ENCODE assay signal across 10 mouse cellular contexts in the genomic region with DNA sequence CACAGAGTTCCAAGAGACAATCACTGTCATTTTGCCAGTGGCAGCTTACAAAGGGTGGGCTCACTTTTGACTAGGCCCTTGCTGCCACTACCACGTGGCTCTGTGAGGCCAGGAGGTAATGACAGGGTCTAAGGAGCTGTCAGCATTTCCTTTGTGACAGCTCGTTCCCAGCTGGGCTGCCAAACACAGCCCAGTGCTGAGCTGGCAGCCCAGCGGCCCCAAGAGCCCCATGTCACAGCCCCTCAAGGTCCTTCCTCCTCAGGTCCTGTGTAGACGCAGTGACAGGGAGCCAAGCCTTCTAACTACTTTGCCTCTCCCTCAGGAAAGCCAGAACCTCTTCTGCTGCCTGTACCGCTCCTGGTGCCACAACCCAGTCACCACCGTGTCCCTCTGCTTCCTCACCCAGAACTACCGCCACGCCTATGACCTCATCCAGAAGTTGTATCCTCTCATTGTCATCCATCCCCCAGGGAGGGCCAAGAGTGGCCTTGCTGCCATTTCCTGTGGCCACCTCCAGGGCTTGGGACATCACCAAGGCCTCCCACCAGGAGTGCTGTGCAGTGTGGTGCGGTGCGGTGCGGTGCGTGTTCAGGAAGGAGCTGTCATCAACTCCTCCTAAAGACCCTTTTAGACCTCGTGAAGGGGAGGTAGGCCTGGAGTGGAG. TPM values are rescaled to one million over a fixed set of nuclear protein-coding genes. Genes with fewer than 3 reads are reported as not detected.
DNase-seq lines count a peak whose midpoint lies in the region; ATAC-seq and TF ChIP-seq lines count a peak whose summit lies in the region.
"Had no signal": no experiment of that assay in that cellular context is flagged by ENCODE, and none has a peak within 500 bp of the region (broad histone marks: within the 10 kb centered on the region; RNA-seq: fewer than 3 reads in every experiment).

No protein-coding gene starts in this region.

- peak; percentile 26 for ATAC-seq in embryonic facial prominence, embryonic 15.5 days (ENCODE audit: insufficient number of reproducible peaks, low FRiP score, low TSS enrichment, low read depth)
- ATAC-seq in hindbrain, postnatal 0 days: peak; percentile 65
- peak; percentile 46; the same call in 1 of the 2 replicates for ATAC-seq in liver, embryonic 15.5 days (ENCODE audit: insufficient read depth)
- ATAC-seq in cerebellum, adult (ENCODE audit: insufficient number of reproducible peaks, low FRiP score, low TSS enrichment): no peak
- ATAC-seq: Patski had no signal

- H3K4me2 ChIP-seq in embryonic facial prominence, embryonic 15.5 days (replicated peaks): no peak overlapping the region
- no peak overlapping the region for H3K4me2 ChIP-seq in hindbrain, postnatal 0 days (ENCODE audit: low read depth, low read length)
- H3K4me2 ChIP-seq in liver, embryonic 15.5 days: no peak overlapping the region
- H3K4me2 ChIP-seq: liver, embryonic 13.5 days had no signal

- WGBS in embryonic facial prominence, embryonic 15.5 days: 69% methylated on average over 13 of the region's 13 CpGs
- WGBS in hindbrain, postnatal 0 days: 62% methylated on average over 13 of the region's 13 CpGs
- 66% methylated on average over 13 of the region's 13 CpGs for whole genome bisulfite sequencing in liver, embryonic 15.5 days (ENCODE audit: insufficient replicate concordance)

- peaks cover 79% of the 10 kb centered on the region for H3K4me1 ChIP-seq in embryonic facial prominence, embryonic 15.5 days
- H3K4me1 ChIP-seq in hindbrain, postnatal 0 days (ENCODE audit: insufficient read depth, low read length): peaks cover 23% of the 10 kb centered on the region
- H3K4me1 ChIP-seq in liver, embryonic 15.5 days (replicated peaks): no peaks in the 10 kb centered on the region
- H3K4me1 ChIP-seq: liver, embryonic 13.5 days had no signal

- H3K27me3 ChIP-seq in embryonic facial prominence, embryonic 15.5 days: no peaks in the 10 kb centered on the region
- no peaks in the 10 kb centered on the region for H3K27me3 ChIP-seq in hindbrain, postnatal 0 days (ENCODE audit: insufficient read depth, low read length)
- H3K27me3 ChIP-seq in liver, embryonic 15.5 days: no peaks in the 10 kb centered on the region
- H3K27me3 ChIP-seq: liver, embryonic 13.5 days; Patski had no signal

- peaks cover 17% of the 10 kb centered on the region; the same call in 1 of the 2 replicates for H3K36me3 ChIP-seq in embryonic facial prominence, embryonic 15.5 days
- H3K36me3 ChIP-seq in hindbrain, postnatal 0 days (ENCODE audit: insufficient read depth, low read length): peaks cover 18% of the 10 kb centered on the region
- peaks cover 35% of the 10 kb centered on the region for H3K36me3 ChIP-seq in liver, embryonic 15.5 days (replicated peaks)

- peak overlapping the region; percentile 56 for H3K27ac ChIP-seq in embryonic facial prominence, embryonic 15.5 days (replicated peaks)
- H3K27ac ChIP-seq in hindbrain, postnatal 0 days: peak overlapping the region; percentile 68
- no peak overlapping the region for H3K27ac ChIP-seq in liver, embryonic 15.5 days (replicated peaks)
- H3K27ac ChIP-seq: liver, embryonic 13.5 days had no signal

- H3K9ac ChIP-seq in embryonic facial prominence, embryonic 15.5 days: no peak overlapping the region
- H3K9ac ChIP-seq in hindbrain, postnatal 0 days (replicated peaks; ENCODE audit: low read length): 0 out of 2 replicates have a peak overlapping the region, but pooled peaks have one; percentile 9
- no peak overlapping the region for H3K9ac ChIP-seq in liver, embryonic 15.5 days
- H3K9ac ChIP-seq: liver, embryonic 13.5 days had no signal

- DNase-seq in adrenal gland, postnatal 14 days: peak; percentile 61
- DNase-seq in hindbrain, postnatal 0 days (ENCODE audit: low spot score): peak; percentile 65
- DNase-seq in left cerebral cortex, adult 11 months (ENCODE audit: low spot score): no peak
- DNase-seq in left cerebral cortex, adult 8-10 months (ENCODE audit: low spot score in 2 of 2): no peak
- DNase-seq in cerebellum, postnatal 4 days (ENCODE audit: low spot score in 2 of 2): no peak
- DNase-seq: liver, embryonic 13.5 days had no signal

- no peak for TF ChIP-seq CTCF in hindbrain, postnatal 0 days (IDR thresholded peaks at IDR 0.05; ENCODE audit: low read depth)

- H3K4me3 ChIP-seq in embryonic facial prominence, embryonic 15.5 days (replicated peaks): no peak overlapping the region
- no peak overlapping the region for H3K4me3 ChIP-seq in hindbrain, postnatal 0 days (ENCODE audit: low read length)
- no peak overlapping the region for H3K4me3 ChIP-seq in liver, embryonic 15.5 days (replicated peaks)
- H3K4me3 ChIP-seq: liver, embryonic 13.5 days had no signal

- no peaks in the 10 kb centered on the region for H3K9me3 ChIP-seq in embryonic facial prominence, embryonic 15.5 days (replicated peaks)
- no peaks in the 10 kb centered on the region for H3K9me3 ChIP-seq in hindbrain, postnatal 0 days (ENCODE audit: low read length)
- no peaks in the 10 kb centered on the region for H3K9me3 ChIP-seq in liver, embryonic 15.5 days (replicated peaks)
- H3K9me3 ChIP-seq: liver, embryonic 13.5 days had no signal

RNA-seq across cellular contexts. Expression of a gene that starts 9.9 kb away (rescaled TPM):
- 25.2 and 25.8 TPM in 2 replicates for total RNA-seq in adrenal gland, postnatal 14 days (2021)
- polyA plus RNA-seq in embryonic facial prominence, embryonic 15.5 days (2015; fragmentation: Nextera tagmentation; extraction: Ambion mirVana): 13.8 and 15.8 TPM in 2 replicates
- total RNA-seq in hindbrain, postnatal 0 days (2014; rRNA removed): 76.2 and 81.0 TPM in 2 replicates
- 32.9 TPM in 2 replicates for polyA plus RNA-seq in hindbrain, postnatal 0 days (2015; fragmentation: Nextera tagmentation; extraction: Ambion mirVana)
- polyA plus RNA-seq in liver, embryonic 15.5 days (2015; fragmentation: Nextera tagmentation; extraction: Ambion mirVana): 1.0 and 1.3 TPM in 2 replicates
- total RNA-seq in left cerebral cortex, adult 8-10 months (2022): 100 to 1,000 TPM; 206 to 236 (median 215) TPM

Comparison
In these comparisons a context has a peak if more than half of its experiments do, and no peak if none do; other contexts are left out.
1. DNase-seq: peak in adrenal gland, postnatal 14 days (single experiment) and hindbrain, postnatal 0 days (single experiment); none in left cerebral cortex, adult 11 months (single experiment), left cerebral cortex, adult 8-10 months (0 of 2) and cerebellum, postnatal 4 days (0 of 2).